11 mouse cellular contexts compared by ENCODE assay signal in the genomic region with DNA sequence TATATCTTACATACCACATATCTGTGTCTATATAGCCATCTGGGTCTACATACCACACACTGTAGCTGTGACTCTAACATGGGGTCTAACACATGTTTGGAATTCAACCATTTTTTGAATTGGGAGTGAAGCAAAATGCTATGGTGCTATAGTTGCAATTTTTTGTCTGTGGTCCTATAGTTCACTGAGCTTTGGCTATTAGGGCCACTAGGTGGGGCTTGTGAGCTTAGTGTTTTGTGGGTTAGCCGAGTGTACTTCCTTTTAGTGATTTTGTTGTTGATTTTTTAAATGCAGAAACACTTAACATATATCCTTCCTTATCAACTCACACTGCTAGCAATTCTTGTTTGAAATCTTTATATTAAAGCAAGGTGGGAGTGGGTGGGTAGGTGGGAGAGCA.
A peak's percentile ranks its signal among the peaks of the same experiment; 100 is the strongest.
DNase-seq lines count a peak whose midpoint lies in the region; ATAC-seq and TF ChIP-seq lines count a peak whose summit lies in the region.
"Had no signal": no experiment of that assay in that cellular context is flagged by ENCODE, and none has a peak within 500 bp of the region (broad histone marks: within the 10 kb centered on the region; RNA-seq: fewer than 3 reads in every experiment).

No protein-coding gene starts in this region.

- 14% methylated on average over 1 of the region's 1 CpGs for WGBS in midbrain, postnatal 0 days

- peak; percentile 74 for TF ChIP-seq CTCF in midbrain, postnatal 0 days (IDR thresholded peaks at IDR 0.05)

- no peak overlapping the region for H3K4me3 ChIP-seq in midbrain, postnatal 0 days (ENCODE audit: low read depth, low read length)
- H3K4me3 ChIP-seq: heart, embryonic 15.5 days; limb, embryonic 15.5 days had no signal

- no peaks in the 10 kb centered on the region for H3K9me3 ChIP-seq in midbrain, postnatal 0 days (ENCODE audit: low read length)
- H3K9me3 ChIP-seq: heart, embryonic 15.5 days; limb, embryonic 15.5 days had no signal

- intact Hi-C loops in left cerebral cortex, postnatal 36 days (cut with DNase I) = no loop called here

- H3K27me3 ChIP-seq in midbrain, postnatal 0 days (ENCODE audit: insufficient read depth, low read length) = no peaks in the 10 kb centered on the region
- H3K27me3 ChIP-seq: heart, embryonic 15.5 days; limb, embryonic 15.5 days had no signal

- H3K27ac ChIP-seq in midbrain, postnatal 0 days (ENCODE audit: low read depth, low read length) = no peak overlapping the region
- H3K27ac ChIP-seq: heart, embryonic 15.5 days; limb, embryonic 15.5 days had no signal

- H3K4me1 ChIP-seq in midbrain, postnatal 0 days (ENCODE audit: insufficient read depth, low read length) = no peaks in the 10 kb centered on the region
- H3K4me1 ChIP-seq: heart, embryonic 15.5 days; limb, embryonic 15.5 days had no signal

- peak; percentile 74; the same call in 1 of the 2 replicates for ATAC-seq in frontal cortex, adult (ENCODE audit: low TSS enrichment)
- ATAC-seq in midbrain, postnatal 0 days (ENCODE audit: low FRiP score) = no peak

- DNase-seq in frontal cortex, postnatal 10 days (ENCODE audit: low spot score in 2 of 2) = no peak
- DNase-seq in lung, postnatal 10 days = peak; percentile 4
- DNase-seq in lung, adult 18-20 months = no peak
- DNase-seq in embryo, embryonic 11.5 days (ENCODE audit: low read depth, low spot score) = peak; percentile 23
- DNase-seq in midbrain, postnatal 0 days (ENCODE audit: low spot score) = peak; percentile 64
- DNase-seq in left cerebral cortex, postnatal 36 days (ENCODE audit: low spot score in 2 of 2) = no peak
- no peak for DNase-seq in urinary bladder, postnatal 36 days (ENCODE audit: low spot score in 2 of 2)

- no peaks in the 10 kb centered on the region for H3K36me3 ChIP-seq in midbrain, postnatal 0 days (ENCODE audit: insufficient read depth, low read length)
- H3K36me3 ChIP-seq: G1E; heart, embryonic 15.5 days; limb, embryonic 15.5 days had no signal

- no peak overlapping the region for H3K9ac ChIP-seq in midbrain, postnatal 0 days (replicated peaks; ENCODE audit: low read length, poor library complexity, severe bottlenecking)
- H3K9ac ChIP-seq: heart, embryonic 15.5 days; limb, embryonic 15.5 days had no signal

- no peak overlapping the region for H3K4me2 ChIP-seq in midbrain, postnatal 0 days (ENCODE audit: low read depth, low read length, poor library complexity, severe bottlenecking)
- H3K4me2 ChIP-seq: heart, embryonic 15.5 days; limb, embryonic 15.5 days had no signal

Comparison
In these comparisons a context has a peak if more than half of its experiments do, and no peak if none do; other contexts are left out.
1. DNase-seq: peak in lung, postnatal 10 days (single experiment), embryo, embryonic 11.5 days (single experiment) and midbrain, postnatal 0 days (single experiment); none in frontal cortex, postnatal 10 days (0 of 2), lung, adult 18-20 months (0 of 2), left cerebral cortex, postnatal 36 days (0 of 2) and urinary bladder, postnatal 36 days (0 of 2).